Mouse (Mus musculus) gastrocnemius, postnatal 36 days (tissue): Measurements from ENCODE around the gene Pgam1. TPM values are rescaled to one million over a fixed set of nuclear protein-coding genes. Genes with fewer than 3 reads are reported as not detected.

ENCODE experiments used
- total RNA-seq, 2 experiments: library from RNA; stranded (reverse); gene quantifications; 2 replicates each; pipeline ENCODE4 v1.2.3; 2021

The Pgam1 gene
- total RNA-seq, 2 experiments from 2014 or later = 14.4 to 18.7 TPM

Other genes with a start within 250 kb of the Pgam1 start
- gene Slit1, start 168.3 kb upstream of the Pgam1 start, total RNA-seq = under 1 TPM; 0.33 to 0.35 TPM
- gene Arhgap19, start 109.9 kb upstream of the Pgam1 start, total RNA-seq = 1 to 10 TPM; 6.4 to 6.6 TPM
- gene Frat1, start 82.0 kb upstream of the Pgam1 start, total RNA-seq = 1 to 10 TPM; 5.3 to 7.3 TPM
- gene Frat2, start 63.8 kb upstream of the Pgam1 start, total RNA-seq = 10 to 100 TPM; 13.9 to 18.5 TPM
- 10 to 100 TPM; 30.0 to 31.6 TPM for gene Rrp12, start 15.8 kb upstream of the Pgam1 start, total RNA-seq
- gene Exosc1, start 21.5 kb downstream of the Pgam1 start, total RNA-seq = 10 to 100 TPM; 13.2 to 15.3 TPM
- gene Zdhhc16, start 21.6 kb downstream of the Pgam1 start, total RNA-seq = 10 to 100 TPM; 20.7 to 21.3 TPM
- gene Mms19, start 69.2 kb downstream of the Pgam1 start, total RNA-seq = 1 to 10 TPM; 6.6 to 7.7 TPM
- 10 to 100 TPM; 11.7 to 13.4 TPM for gene Ubtd1, start 69.8 kb downstream of the Pgam1 start, total RNA-seq
- 100 to 1,000 TPM; 121 to 331 TPM for gene Ankrd2, start 124.1 kb downstream of the Pgam1 start, total RNA-seq
- 1 to 10 TPM; 2.9 to 3.7 TPM for gene Hoga1, start 133.7 kb downstream of the Pgam1 start, total RNA-seq
- under 1 TPM; 0.30 to 0.38 TPM for gene 4933411K16Rik, start 140.3 kb downstream of the Pgam1 start, total RNA-seq
- gene Morn4, start 174.4 kb downstream of the Pgam1 start, total RNA-seq = 1 to 10 TPM; 2.1 to 2.6 TPM
- gene Pi4k2a, start 178.5 kb downstream of the Pgam1 start, total RNA-seq = 10 to 100 TPM; 11.0 to 14.1 TPM
- gene Avpi1, start 217.1 kb downstream of the Pgam1 start, total RNA-seq = 10 to 100 TPM in 1 of 2 experiments, 1 to 10 TPM in 1; 7.5 to 10.5 TPM
- 1 to 10 TPM; 5.3 to 6.9 TPM for gene Marveld1, start 235.5 kb downstream of the Pgam1 start, total RNA-seq